Mouse (Mus musculus): ENCODE measurements around the gene Pink1.

GRCm38 (mm10) chr4:138310311-138310910, 15.7 kb downstream of the Pink1 start:
- TF ChIP-seq POLR2A (IDR thresholded peaks at IDR 0.05; ENCODE audit: control insufficient read depth, low read depth, low read length): no peak
- no peak for TF ChIP-seq CTCF (IDR thresholded peaks at IDR 0.05; ENCODE audit: control insufficient read depth, insufficient read depth, insufficient replicate concordance, low read depth, low read length)

Data from testis, adult 2 months (tissue).